ENCODE assay signal across 16 mouse cellular contexts in the genomic region with DNA sequence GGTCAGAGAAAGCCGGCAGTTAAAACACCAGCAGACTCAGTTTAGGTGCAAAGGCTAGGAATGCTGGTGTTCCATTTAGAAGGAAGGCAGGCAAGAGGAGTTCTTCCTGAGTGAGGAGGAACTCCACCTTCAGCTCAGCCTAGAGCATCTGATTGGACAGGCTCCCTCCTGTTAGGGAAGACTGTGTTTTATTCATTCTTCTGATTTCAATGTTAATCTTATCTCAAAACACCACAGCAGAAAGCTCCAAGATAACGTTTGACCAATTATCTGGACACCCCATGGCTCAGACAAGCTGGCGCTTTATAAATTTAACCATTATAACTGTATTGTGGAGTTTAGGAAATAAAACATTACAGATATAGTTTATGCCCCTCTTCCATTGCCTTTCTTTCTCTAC. TPM values are rescaled to one million over a fixed set of nuclear protein-coding genes. Genes with fewer than 3 reads are reported as not detected.
DNase-seq lines count a peak whose midpoint lies in the region; ATAC-seq lines count a peak whose summit lies in the region.
"Had no signal": no experiment of that assay in that cellular context is flagged by ENCODE, and none has a peak within 500 bp of the region (broad histone marks: within the 10 kb centered on the region; RNA-seq: fewer than 3 reads in every experiment).

No protein-coding gene starts in this region.

- WGBS in liver, embryonic 11.5 days: 29% methylated on average over 3 of the region's 3 CpGs
- WGBS in liver, embryonic 13.5 days (ENCODE audit: insufficient replicate concordance): 14% methylated on average over 3 of the region's 3 CpGs
- WGBS in liver, embryonic 16.5 days (ENCODE audit: insufficient replicate concordance): 28% methylated on average over 3 of the region's 3 CpGs
- 44% methylated on average over 3 of the region's 3 CpGs for WGBS in hindbrain, embryonic 14.5 days

- DNase-seq in liver, embryonic 11.5 days (ENCODE audit: low spot score): no peak
- DNase-seq in liver (no peak), adipocyte (ENCODE audit: low spot score) (no peak)
- DNase-seq in liver, embryonic 13.5 days: no peak
- no peak for DNase-seq in layer of hippocampus, postnatal 10 days (ENCODE audit: low spot score in 2 of 2)
- DNase-seq in hindbrain, embryonic 14.5 days (ENCODE audit: low spot score): no peak
- DNase-seq: cerebellum, adult 11-12 months had no signal

- H3K9me3 ChIP-seq in liver, embryonic 11.5 days (ENCODE audit: control insufficient read depth, low read length): no peaks in the 10 kb centered on the region
- no peaks in the 10 kb centered on the region for H3K9me3 ChIP-seq in liver, embryonic 13.5 days (replicated peaks)
- H3K9me3 ChIP-seq in liver, embryonic 16.5 days (replicated peaks; ENCODE audit: control insufficient read depth, low read length): no peaks in the 10 kb centered on the region
- no peaks in the 10 kb centered on the region for H3K9me3 ChIP-seq in hindbrain, embryonic 14.5 days (ENCODE audit: control insufficient read depth, low read length)
- H3K9me3 ChIP-seq: forebrain, embryonic 12.5 days; forebrain, embryonic 15.5 days; G1E; heart, embryonic 12.5 days; heart, embryonic 15.5 days had no signal

- ATAC-seq in liver, embryonic 11.5 days (replicated peaks; ENCODE audit: low FRiP score): peak; percentile 61
- peak; percentile 67 for ATAC-seq in liver, embryonic 13.5 days (ENCODE audit: low read depth)
- peak; percentile 64 for ATAC-seq in liver, embryonic 16.5 days (ENCODE audit: low read depth)
- no peak for ATAC-seq in hindbrain, embryonic 14.5 days (ENCODE audit: low FRiP score)

- peak overlapping the region; percentile 18; the same call in 1 of the 2 replicates for H3K4me2 ChIP-seq in liver, embryonic 11.5 days
- H3K4me2 ChIP-seq in liver, embryonic 13.5 days: no peak overlapping the region
- no peak overlapping the region for H3K4me2 ChIP-seq in liver, embryonic 16.5 days (ENCODE audit: low read depth, low read length)
- H3K4me2 ChIP-seq in hindbrain, embryonic 14.5 days (replicated peaks): no peak overlapping the region
- H3K4me2 ChIP-seq: embryonic facial prominence, embryonic 13.5 days; forebrain, embryonic 12.5 days; forebrain, embryonic 15.5 days; heart, embryonic 12.5 days; heart, embryonic 15.5 days had no signal

- peaks cover 23% of the 10 kb centered on the region for H3K4me1 ChIP-seq in liver, embryonic 11.5 days (replicated peaks; ENCODE audit: control insufficient read depth, insufficient read depth, low read length)
- peaks cover 38% of the 10 kb centered on the region for H3K4me1 ChIP-seq in liver, embryonic 13.5 days (replicated peaks)
- H3K4me1 ChIP-seq in liver, embryonic 16.5 days (ENCODE audit: control insufficient read depth, low read depth, low read length): peaks cover 5% of the 10 kb centered on the region
- H3K4me1 ChIP-seq in hindbrain, embryonic 14.5 days (replicated peaks; ENCODE audit: control insufficient read depth, insufficient read depth, low read length): peaks cover 2% of the 10 kb centered on the region; the same call in 1 of the 2 replicates

- H3K36me3 ChIP-seq in liver, embryonic 11.5 days (ENCODE audit: control insufficient read depth, insufficient read depth, low read length): no peaks in the 10 kb centered on the region
- no peaks in the 10 kb centered on the region for H3K36me3 ChIP-seq in liver, embryonic 13.5 days
- no peaks in the 10 kb centered on the region for H3K36me3 ChIP-seq in liver, embryonic 16.5 days (ENCODE audit: control insufficient read depth, insufficient read depth)
- no peaks in the 10 kb centered on the region for H3K36me3 ChIP-seq in hindbrain, embryonic 14.5 days (replicated peaks; ENCODE audit: control insufficient read depth, insufficient read depth)
- H3K36me3 ChIP-seq: embryonic facial prominence, embryonic 10.5 days; embryonic facial prominence, embryonic 13.5 days; forebrain, embryonic 12.5 days; forebrain, embryonic 15.5 days; G1E; heart, embryonic 12.5 days; heart, embryonic 15.5 days had no signal

- H3K9ac ChIP-seq in liver, embryonic 11.5 days (ENCODE audit: low read depth, low read length): no peak overlapping the region
- no peak overlapping the region; the same call in 1 of the 2 replicates for H3K9ac ChIP-seq in liver, embryonic 13.5 days
- no peak overlapping the region for H3K9ac ChIP-seq in liver, embryonic 16.5 days (ENCODE audit: low read depth, low read length)
- no peak overlapping the region for H3K9ac ChIP-seq in hindbrain, embryonic 14.5 days
- H3K9ac ChIP-seq: embryonic facial prominence, embryonic 13.5 days; forebrain, embryonic 12.5 days; forebrain, embryonic 15.5 days; heart, embryonic 12.5 days; heart, embryonic 15.5 days had no signal

- peaks cover 6% of the 10 kb centered on the region; the same call in 1 of the 2 replicates for H3K27me3 ChIP-seq in liver, embryonic 11.5 days (replicated peaks; ENCODE audit: control insufficient read depth, insufficient read depth, low read length)
- H3K27me3 ChIP-seq in liver, embryonic 13.5 days: peaks cover 12% of the 10 kb centered on the region
- H3K27me3 ChIP-seq in liver, embryonic 16.5 days (ENCODE audit: control insufficient read depth, insufficient read depth, low read depth, low read length): peaks cover 11% of the 10 kb centered on the region; the same call in 1 of the 2 replicates
- H3K27me3 ChIP-seq in hindbrain, embryonic 14.5 days (ENCODE audit: control insufficient read depth, insufficient read depth, low read length): peaks cover 4% of the 10 kb centered on the region; the same call in 1 of the 2 replicates
- H3K27me3 ChIP-seq: heart, embryonic 12.5 days; heart, embryonic 15.5 days had no signal

- H3K27ac ChIP-seq in liver, embryonic 11.5 days (ENCODE audit: low read depth, low read length): no peak overlapping the region
- H3K27ac ChIP-seq in liver, embryonic 13.5 days: 0 out of 2 replicates have a peak overlapping the region, but pooled peaks have one; percentile 3
- no peak overlapping the region for H3K27ac ChIP-seq in liver, embryonic 16.5 days (ENCODE audit: low read length)
- H3K27ac ChIP-seq in hindbrain, embryonic 14.5 days: no peak overlapping the region
- H3K27ac ChIP-seq: embryonic facial prominence, embryonic 10.5 days; embryonic facial prominence, embryonic 13.5 days; forebrain, embryonic 12.5 days; forebrain, embryonic 15.5 days; heart, embryonic 15.5 days had no signal

- H3K4me3 ChIP-seq in liver, embryonic 11.5 days (ENCODE audit: low read depth, low read length): no peak overlapping the region
- no peak overlapping the region for H3K4me3 ChIP-seq in liver, embryonic 13.5 days (replicated peaks)
- no peak overlapping the region for H3K4me3 ChIP-seq in liver, embryonic 16.5 days (ENCODE audit: low read depth, low read length)
- no peak overlapping the region for H3K4me3 ChIP-seq in hindbrain, embryonic 14.5 days (replicated peaks; ENCODE audit: low read length)
- H3K4me3 ChIP-seq: embryonic facial prominence, embryonic 10.5 days; embryonic facial prominence, embryonic 13.5 days; erythroblast, embryonic 14.5 days; forebrain, embryonic 12.5 days; forebrain, embryonic 15.5 days; heart, embryonic 12.5 days; heart, embryonic 15.5 days had no signal

RNA-seq across cellular contexts. Expression of gene Csrp1, which starts 18.5 kb away (rescaled TPM):
- 65.6 and 71.8 TPM in 2 replicates for polyA plus RNA-seq in liver, embryonic 11.5 days (2014; fragmentation: Nextera tagmentation; extraction: Ambion mirVana)
- 33.8 and 36.8 TPM in 2 replicates for polyA plus RNA-seq in liver, embryonic 13.5 days (2015; fragmentation: Nextera tagmentation; extraction: Ambion mirVana)
- 26.9 and 30.5 TPM in 2 replicates for polyA plus RNA-seq in liver, embryonic 16.5 days (2015; fragmentation: Nextera tagmentation; extraction: Ambion mirVana)
- 10 to 100 TPM; 82.2 to 91.4 TPM for total RNA-seq in layer of hippocampus, postnatal 10 days (2021)
- polyA plus RNA-seq in hindbrain, embryonic 14.5 days (2014; fragmentation: Nextera tagmentation; extraction: Ambion mirVana): 21.7 and 22.1 TPM in 2 replicates
